Mouse (Mus musculus) kidney, adult 11 months (tissue): ENCODE data around the gene Hist1h4c.
A peak's percentile ranks its signal among the peaks of the same experiment; 100 is the strongest.

Source experiments
- DNase-seq: peaks from one replicate; pipeline ENCODE4 v3.0.0; 2022

The Hist1h4c gene

GRCm38 (mm10) chr13:23698300-23698693 is at the start of gene Hist1h4c:
Gene Hist1h4c, minus strand, starts transcription at chr13:23698454.
- peak; percentile 97 for DNase-seq

DNA sequence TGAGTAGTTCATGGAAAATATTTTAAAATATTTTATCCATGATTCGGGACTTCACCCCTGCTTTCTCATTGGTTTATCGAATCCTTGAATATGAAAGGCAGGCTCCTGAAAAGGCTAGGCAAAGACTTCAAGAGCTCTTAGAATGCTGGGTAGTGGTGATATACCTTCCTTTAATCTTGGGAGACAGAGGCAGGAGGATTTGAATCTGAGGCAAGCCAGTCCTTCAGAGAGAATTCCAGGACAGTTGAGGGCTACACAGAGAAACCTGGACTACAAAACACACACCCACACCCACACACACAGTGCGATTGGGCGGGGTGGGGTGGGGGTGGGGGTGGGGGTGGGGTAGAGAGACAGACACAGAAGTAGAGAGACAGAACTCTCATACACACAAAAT is 49.6 kb upstream of the Hist1h4c start:
- no peak for DNase-seq

- DNase-seq = no peak
These were observed 49.0 kb upstream of the Hist1h4c start for GRCm38 (mm10) chr13:23747081-23747891.

DNA sequence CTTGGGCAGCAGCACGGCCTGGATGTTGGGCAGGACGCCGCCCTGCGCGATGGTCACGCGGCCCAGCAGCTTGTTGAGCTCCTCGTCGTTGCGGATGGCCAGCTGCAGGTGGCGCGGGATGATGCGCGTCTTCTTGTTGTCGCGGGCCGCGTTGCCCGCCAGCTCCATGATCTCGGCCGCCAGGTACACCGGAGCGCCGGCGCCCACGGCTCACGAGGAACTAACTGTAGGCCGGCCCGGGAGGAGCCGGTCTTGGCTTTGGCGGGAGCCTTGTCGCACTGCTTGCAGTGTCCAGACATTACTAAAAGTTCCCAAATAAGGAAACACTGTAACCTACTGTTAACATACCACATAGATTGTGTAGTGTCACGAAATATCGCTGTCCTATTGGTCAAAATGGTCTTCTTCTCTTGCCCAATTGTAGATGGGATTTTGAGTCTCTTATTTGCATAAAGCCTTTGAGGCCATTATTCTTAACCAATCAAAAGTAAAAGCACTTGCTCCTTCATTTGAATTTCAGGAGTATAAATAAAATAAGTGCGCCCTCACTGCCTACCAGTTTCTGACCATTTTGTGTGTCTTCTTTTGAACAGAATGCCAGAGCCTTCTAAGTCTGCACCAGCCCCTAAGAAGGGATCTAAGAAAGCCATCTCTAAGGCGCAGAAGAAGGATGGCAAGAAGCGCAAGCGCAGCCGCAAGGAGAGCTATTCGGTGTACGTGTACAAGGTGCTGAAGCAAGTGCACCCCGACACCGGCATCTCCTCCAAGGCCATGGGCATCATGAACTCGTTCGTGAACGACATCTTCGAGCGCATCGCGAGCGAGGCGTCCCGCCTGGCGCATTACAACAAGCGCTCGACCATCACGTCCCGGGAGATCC is 48.2 kb upstream of the Hist1h4c start, which contains the start of gene Hist1h2bb:
Gene Hist1h2bb (plus strand): TSS at position 534 of the 880 bp plus-strand sequence.
- DNase-seq = peak; percentile 58

DNA sequence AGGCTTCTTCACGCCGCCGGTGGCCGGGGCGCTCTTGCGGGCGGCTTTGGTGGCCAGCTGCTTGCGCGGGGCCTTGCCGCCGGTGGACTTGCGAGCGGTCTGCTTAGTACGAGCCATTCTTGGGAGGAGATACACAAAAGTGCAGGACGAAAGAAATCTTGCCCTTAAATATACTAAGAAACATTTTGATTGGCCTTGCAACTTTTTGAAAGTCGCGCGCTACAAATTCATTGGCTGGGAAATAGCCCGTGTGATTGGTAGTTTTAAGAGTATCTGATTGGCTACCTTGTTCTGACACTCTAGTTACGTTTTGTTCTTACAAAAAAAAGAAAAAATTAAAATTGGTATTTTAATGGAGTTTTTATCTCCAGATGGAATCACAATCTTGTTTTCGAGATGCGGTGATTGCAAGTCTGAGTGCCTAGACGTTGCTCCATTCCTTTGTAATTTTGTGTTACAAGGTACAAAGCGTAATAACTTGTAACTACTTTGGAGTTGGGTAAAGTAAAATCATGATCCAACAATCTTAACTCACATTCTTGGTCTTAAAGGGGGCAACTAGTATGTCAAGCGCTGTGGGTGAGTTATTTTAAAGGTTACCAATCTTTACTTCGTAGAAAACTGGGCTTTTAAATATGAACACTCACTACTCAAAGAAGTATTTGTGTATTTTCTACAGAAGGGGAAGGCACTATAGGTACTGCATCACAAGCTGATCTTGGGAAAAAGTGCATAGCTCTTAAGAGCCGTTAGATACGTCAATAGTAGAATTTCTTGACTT is 47.3 kb upstream of the Hist1h4c start, which contains the start of gene Hist1h3c:
Gene Hist1h3c (minus strand): TSS at position 222 of the 781 bp plus-strand sequence.
- peak; percentile 69 for DNase-seq

GRCm38 (mm10) chr13:23744421-23745380 is 46.4 kb upstream of the Hist1h4c start:
- no peak for DNase-seq

DNA sequence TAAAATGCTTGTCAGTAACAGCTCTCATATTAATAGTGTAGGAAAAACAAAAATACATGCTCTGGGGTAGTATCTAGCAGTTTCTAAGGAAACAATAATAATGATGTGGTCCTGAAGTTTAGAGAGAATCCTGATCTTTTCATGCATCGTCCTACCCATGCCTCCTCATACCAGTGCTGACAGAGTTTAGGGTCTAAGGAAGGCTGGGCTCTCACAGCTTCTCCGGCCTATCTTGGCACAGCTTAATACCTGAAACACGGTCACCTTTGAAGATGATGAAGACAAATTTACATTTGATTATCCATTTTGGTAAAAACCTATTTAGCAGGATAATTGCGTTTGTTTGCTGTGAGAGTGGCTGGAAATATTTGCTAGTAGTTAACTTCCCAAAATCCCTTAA is 45.7 kb upstream of the Hist1h4c start:
- no peak for DNase-seq

DNA sequence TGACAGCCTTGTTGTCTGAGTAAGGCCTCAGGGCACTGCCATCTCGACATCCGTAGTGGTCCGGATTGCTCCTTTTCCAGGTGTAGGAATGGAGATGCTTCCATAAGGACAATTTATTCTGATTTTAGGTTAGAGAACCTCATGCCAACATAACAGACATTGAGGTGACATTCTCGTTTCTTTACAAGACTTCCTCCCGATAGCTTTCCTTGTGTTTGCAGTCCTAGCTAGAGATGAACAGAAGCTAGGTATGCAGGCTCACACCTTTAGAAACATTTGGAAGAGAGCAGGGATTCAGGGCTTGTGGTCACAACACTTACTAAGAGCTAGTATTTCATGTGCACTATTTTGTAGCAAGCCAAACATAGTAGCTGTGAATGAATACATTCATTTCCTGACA is 45.0 kb upstream of the Hist1h4c start:
- DNase-seq = no peak

DNA sequence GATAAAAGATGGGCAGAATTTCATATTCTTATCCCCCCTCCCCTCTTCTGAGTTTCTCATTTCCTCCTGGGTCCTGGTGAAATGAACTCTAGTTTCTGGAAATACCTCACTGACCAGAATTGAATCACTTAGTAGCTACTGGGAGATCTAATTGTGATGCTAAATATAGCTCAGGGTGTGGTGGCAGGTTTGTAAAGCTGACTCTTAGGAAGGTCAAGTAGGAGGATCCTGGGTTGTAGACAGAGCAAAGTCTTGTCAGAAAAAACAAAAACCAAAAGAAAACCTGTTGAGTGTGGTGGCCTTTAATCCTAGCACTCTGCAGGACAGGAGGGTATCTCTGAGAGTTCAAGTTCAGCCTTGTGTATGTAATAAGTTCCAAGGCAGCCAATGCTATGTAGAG is 43.8 kb upstream of the Hist1h4c start:
- DNase-seq = no peak

GRCm38 (mm10) chr13:23740910-23741309 is 42.7 kb upstream of the Hist1h4c start:
- DNase-seq = no peak

GRCm38 (mm10) chr13:23740256-23740840 is 42.1 kb upstream of the Hist1h4c start:
- no peak for DNase-seq

DNA sequence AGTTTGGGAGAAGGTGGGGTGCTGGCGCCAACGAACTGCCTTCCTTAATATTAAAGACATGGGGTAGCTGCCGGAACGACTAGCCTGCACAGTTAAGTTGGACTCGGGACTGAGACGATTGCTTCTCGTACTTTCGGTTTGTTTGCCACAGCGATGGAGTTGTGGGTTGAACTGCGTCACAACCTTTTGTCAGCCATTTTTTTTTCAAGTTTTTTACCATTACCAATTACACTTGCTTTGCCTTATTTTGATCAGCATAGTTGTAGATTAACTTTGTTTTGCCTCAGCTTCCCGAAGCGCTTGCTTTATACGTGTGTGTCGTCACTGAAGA is 41.6 kb upstream of the Hist1h4c start:
- no peak for DNase-seq

DNA sequence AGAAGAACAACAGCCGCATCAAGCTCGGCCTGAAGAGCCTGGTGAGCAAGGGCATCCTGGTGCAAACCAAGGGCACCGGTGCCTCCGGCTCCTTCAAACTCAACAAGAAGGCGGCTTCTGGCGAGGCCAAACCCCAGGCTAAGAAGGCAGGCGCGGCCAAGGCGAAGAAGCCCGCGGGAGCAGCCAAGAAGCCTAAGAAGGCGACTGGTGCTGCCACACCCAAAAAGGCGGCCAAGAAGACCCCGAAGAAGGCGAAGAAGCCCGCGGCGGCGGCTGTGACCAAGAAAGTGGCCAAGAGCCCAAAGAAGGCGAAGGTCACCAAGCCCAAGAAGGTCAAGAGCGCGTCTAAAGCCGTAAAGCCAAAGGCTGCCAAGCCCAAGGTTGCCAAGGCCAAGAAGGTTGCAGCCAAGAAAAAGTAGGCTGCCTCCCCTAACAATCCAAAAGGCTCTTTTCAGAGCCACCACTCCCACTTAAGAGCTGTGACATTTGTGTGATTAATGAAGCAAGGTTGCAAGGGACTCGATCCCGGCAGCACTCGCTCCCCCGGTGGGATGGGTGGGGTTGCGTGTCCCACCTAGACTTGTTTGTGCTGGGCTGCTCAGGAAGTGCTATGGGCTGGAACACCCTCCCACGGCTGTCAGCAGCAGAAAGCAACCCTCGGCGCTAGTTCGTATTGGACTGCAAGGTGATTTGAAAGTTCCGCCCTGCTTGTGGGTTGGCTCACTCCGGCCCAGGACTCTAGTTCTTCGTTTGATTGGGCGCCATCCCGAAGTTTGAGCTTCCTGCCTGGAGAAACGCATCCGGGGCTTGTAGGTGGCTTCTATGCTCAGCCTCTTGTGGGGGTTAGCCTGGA is 41.0 kb upstream of the Hist1h4c start:
- peak; percentile 98 for DNase-seq

DNA sequence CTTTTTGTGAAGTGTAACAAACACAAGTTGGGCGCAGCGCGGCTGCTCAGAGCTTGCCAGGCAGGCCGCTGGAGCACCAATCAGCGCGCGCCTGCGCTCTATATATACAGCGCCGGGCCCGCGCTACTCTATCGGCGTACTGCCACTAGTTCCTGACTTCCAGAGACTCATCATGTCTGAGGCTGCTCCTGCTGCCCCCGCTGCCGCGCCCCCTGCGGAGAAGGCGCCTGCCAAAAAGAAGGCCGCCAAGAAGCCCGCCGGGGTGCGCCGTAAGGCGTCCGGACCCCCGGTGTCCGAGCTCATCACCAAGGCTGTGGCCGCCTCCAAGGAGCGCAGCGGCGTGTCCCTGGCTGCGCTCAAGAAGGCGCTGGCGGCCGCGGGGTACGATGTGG is 40.4 kb upstream of the Hist1h4c start, which contains the start of gene Hist1h1c:
Gene Hist1h1c (plus strand): TSS at position 132 of the 392 bp plus-strand sequence.
- DNase-seq = peak; percentile 91

DNA sequence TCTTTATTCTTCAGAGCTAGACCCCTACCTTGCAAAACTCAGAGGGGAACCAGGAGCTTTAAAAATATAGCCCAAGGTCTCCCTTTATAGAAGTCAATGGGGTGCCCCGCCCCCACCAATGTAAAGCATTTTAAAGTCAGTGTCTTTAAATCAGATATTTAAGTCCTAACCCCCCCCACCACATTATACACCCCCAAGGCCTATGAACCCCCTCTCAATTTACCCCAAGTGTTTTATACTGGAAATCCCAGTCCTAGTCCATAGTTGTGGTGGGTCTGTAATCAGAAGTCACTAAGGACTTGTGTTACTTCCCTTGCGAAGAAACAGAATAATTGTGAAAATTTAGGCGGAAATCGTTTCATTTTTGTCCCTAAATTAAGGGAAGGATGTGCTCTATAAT is 39.8 kb upstream of the Hist1h4c start:
- no peak for DNase-seq

- no peak for DNase-seq
These were observed 38.8 kb upstream of the Hist1h4c start for GRCm38 (mm10) chr13:23737091-23737490.

DNA sequence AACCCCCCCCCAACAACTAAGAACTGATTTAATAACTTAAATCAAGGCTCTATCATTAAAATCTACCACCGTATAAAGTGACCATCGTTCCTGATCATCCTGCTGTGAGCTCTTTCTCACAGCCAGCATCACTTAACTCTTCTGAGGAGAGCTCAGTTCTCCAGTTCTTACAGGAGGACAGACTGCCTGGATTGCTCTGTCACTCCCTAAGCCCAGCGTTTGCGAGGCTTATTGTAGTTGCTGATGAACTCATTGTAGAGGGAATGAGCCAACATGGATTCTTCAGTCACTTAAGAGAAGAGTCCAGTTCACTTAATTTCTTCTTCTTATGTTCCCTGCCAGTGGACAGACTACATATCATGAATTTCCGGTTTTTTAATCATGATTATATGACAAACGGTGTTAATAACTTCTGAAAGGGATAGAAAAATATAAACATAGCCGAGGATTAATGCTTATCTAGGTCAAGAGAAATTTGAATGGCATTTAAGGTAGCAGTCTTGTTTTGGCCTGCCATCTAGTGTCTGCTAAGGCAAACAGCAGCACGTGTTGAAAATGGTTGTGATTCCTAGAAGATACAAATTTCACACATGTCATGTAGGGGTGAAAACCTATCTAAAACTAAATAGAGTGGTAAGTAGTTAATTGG is 34.0 kb upstream of the Hist1h4c start:
- no peak for DNase-seq

DNA sequence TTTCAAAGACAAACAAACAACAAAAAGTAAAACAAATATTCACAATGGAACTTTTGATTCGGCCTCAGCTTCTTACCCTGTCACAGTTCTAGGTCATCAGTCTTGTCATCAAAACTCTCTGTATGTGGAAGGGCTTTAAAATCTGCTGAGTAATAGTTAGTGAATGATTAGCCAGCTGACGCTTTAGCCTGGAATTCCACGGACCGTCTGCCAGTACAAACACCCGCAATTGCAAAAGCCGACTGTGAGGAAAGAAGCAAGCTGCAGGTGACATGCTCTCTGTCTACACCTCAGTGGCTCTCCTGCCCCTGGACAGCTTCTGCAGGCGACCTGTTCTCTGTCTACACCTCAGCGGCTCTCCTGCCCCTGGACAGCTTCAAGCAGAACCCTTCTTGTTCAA is 32.2 kb upstream of the Hist1h4c start:
- peak; percentile 81 for DNase-seq

GRCm38 (mm10) chr13:23729706-23730105 is 31.5 kb upstream of the Hist1h4c start:
- DNase-seq = no peak

DNA sequence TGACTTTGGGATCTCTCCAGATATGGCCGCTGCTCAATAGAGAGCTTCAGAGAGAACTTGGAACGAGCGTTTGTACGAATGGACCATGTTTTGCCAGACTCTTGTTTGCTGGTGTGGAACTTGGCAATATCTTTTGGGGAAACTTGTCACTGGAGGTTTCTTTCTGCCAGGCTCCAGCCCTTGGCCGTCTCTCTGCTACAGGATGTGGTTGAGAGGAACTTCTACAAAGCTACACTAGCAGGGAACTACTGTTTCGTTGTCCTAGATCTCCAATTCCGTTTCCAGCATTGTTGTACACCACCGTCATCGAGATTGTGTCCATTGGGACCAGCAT is 30.9 kb upstream of the Hist1h4c start:
- DNase-seq = no peak
